Mouse (Mus musculus) small intestine, adult 2 months (tissue): ENCODE results near the gene Hist1h4a. TPM values are rescaled to one million over a fixed set of nuclear protein-coding genes. Genes with fewer than 3 reads are reported as not detected.
A peak's percentile ranks its signal among the peaks of the same experiment; 100 is the strongest.
"Not testable (repeated sequence)": the region's sequence is repeated elsewhere in the genome, so short reads cannot be mapped to it uniquely, and the experiment has no call there.

Source experiments
- H3K27ac ChIP-seq: fragments of 200-500 bp; 2 replicates; pipeline ENCODE4 v1.5.1; 2012; ENCODE audit warnings: low read depth, low read length, control low read depth, inconsistent platforms; ENCODE audit not compliant: insufficient read depth
- H3K27me3 ChIP-seq: fragments of 200-500 bp; 2 replicates; pipeline ENCODE4 v1.6.1; 2012; ENCODE audit warnings: mild to moderate bottlenecking, moderate library complexity, low read length, inconsistent platforms; ENCODE audit not compliant: control insufficient read depth, insufficient read depth
- H3K36me3 ChIP-seq: fragments of 200-500 bp; 2 replicates; pipeline ENCODE4 v1.6.1; 2012; ENCODE audit warnings: mild to moderate bottlenecking, low read length, control low read depth, inconsistent platforms; ENCODE audit not compliant: control insufficient read depth, insufficient read depth
- H3K4me1 ChIP-seq: fragments of 200-500 bp; 2 replicates; pipeline ENCODE4 v1.6.1; 2012; ENCODE audit warnings: low read length, inconsistent platforms, mixed read lengths; ENCODE audit not compliant: control insufficient read depth, insufficient read depth, insufficient read length
- H3K4me3 ChIP-seq: fragments of 200-500 bp; 2 replicates; pipeline ENCODE4 v1.5.1; 2012; ENCODE audit warnings: low read depth, mild to moderate bottlenecking, control low read depth, inconsistent platforms, low read length, moderate library complexity
- CTCF ChIP-seq: fragments of 200-500 bp; IDR thresholded peaks from 2 replicates; pipeline ENCODE4 v1.5.1; 2012; ENCODE audit warnings: low read depth, mild to moderate bottlenecking, control low read depth, inconsistent platforms, low read length, moderate library complexity, mixed read lengths; ENCODE audit not compliant: insufficient replicate concordance, insufficient read length; ENCODE audit errors: extremely low read depth
- POLR2A ChIP-seq: fragments of 200-500 bp; IDR thresholded peaks from 2 replicates; pipeline ENCODE4 v1.6.1; 2012; ENCODE audit warnings: low read depth, mild to moderate bottlenecking, control low read depth, inconsistent platforms, low read length, moderate library complexity
- WGBS: fragments of 180-500 bp; shearing (Covaris S2); methylation state at CpG from one replicate; pipeline ENCODE4 v1.1.7; 2018; 5-methylcytosine and 5-hydroxymethylcytosine counted together
- polyA plus RNA-seq: library from polyadenylated mRNA; depleted of rRNA; stranded (reverse); fragments of >200 nt; gene quantifications from 2 replicates; pipeline ENCODE4 v1.2.3, GENCODE M21; 2012

Gene Hist1h4a
- polyA plus RNA-seq, 1 experiment: 19.9 TPM

DNA sequence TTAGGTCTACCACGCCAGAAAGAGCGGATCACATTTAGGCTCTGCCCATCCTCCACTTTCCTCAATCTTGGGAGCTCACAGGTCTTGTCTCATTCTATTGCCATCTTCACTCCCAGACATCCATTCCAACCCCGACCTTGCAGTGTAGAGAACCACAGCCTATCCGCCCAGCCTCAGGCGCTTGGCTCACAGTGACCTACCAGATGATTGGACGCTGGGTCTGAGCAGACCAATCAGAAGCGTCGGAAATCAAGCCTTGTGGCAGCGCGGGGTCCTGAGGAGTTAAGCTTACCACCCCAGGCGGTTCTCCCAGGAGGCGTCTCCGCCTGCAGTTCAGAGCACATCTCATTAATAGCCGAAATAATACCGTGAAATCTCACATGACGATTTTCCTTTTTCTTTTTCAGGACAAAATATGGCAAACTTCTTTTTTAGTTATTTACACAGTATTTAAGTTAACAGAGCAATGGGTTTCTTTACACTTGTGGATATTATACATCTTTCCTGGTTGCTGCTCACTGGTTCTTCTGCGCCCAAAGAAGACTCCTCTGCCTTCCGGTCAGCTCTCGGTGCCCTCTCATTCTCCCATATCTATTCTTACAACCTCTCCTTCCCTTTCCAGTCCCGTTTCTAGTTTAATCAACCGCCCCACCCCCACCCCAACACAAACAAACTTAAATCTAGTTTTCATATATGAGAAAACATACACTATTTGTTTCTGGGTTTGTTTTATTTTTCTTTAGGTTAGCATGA lies 11.7 kb upstream of the Hist1h4a start:
- no peak overlapping the region for H3K27ac ChIP-seq
- TF ChIP-seq CTCF (no peak), POLR2A (no peak)
- H3K4me1 ChIP-seq: peaks cover 13% of the 10 kb centered on the region; the same call in 1 of the 2 replicates
- H3K27me3 ChIP-seq: no peaks in the 10 kb centered on the region
- no peaks in the 10 kb centered on the region for H3K36me3 ChIP-seq
- no peak overlapping the region for H3K4me3 ChIP-seq
- 37% methylated on average over 21 of the region's 21 CpGs for WGBS

DNA sequence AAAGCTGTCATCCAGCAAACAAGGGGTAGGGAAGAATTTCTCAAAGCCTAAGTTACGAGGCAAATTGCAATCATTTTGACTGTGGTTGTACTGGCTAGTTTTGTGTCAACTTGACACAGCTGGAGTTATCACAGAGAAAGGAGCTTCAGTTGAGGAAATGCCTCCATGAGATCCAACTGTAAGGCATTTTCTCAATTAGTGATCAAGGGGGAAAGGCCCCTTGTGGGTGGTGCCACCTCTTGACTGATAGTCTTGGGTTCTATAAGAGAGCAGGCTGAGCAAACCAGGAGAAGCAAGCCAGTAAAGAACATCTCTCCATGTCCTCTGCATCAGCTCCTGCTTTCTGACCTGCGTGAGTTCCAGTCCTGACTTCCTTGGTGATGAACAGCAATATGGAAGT lies 8.6 kb upstream of the Hist1h4a start, which contains the start of gene Trim38:
Trim38 (plus strand) TSS at position 301 of the 400 bp plus-strand sequence.
- not testable (repeated sequence) for H3K27ac ChIP-seq, H3K4me3 ChIP-seq, H3K27me3 ChIP-seq, H3K4me1 ChIP-seq, H3K36me3 ChIP-seq
- WGBS: 89% methylated on average over 2 of the region's 2 CpGs

DNA sequence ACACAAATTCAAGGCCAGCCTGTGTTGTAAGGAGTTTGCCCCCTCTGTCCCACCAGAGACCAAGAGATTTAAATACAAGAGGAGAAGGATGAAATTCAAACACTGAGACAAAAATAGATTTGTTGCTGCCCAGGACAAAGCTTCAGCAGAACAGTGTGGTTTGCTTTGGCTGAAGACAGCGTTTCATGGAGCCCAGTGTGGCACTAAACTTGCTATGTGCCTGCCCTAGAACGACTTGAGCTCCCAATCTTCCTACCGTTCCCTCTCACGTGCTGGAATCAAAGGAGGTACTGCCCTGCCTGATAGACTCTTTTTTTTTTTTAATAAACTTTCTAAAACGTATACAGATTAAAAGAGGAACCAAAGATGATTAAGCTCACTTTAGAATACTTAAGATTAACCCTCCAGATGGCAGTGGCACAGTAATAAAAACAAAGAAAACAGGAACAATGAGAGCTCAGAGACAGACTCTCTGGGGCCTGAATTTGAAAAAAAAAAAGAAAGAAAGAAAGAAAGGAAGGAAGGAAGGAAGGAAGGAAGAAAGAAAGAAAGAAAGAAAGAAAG lies 7.9 kb upstream of the Hist1h4a start:
- TF ChIP-seq CTCF (no peak), POLR2A (no peak)
- 57% methylated on average over 5 of the region's 5 CpGs for WGBS
- Histone ChIP-seq H3K4me3 (no peak overlapping the region), H3K27ac (no peak overlapping the region), H3K4me1 (peaks cover 10% of the 10 kb centered on the region), H3K36me3 (no peaks in the 10 kb centered on the region), H3K27me3 (no peaks in the 10 kb centered on the region)

DNA sequence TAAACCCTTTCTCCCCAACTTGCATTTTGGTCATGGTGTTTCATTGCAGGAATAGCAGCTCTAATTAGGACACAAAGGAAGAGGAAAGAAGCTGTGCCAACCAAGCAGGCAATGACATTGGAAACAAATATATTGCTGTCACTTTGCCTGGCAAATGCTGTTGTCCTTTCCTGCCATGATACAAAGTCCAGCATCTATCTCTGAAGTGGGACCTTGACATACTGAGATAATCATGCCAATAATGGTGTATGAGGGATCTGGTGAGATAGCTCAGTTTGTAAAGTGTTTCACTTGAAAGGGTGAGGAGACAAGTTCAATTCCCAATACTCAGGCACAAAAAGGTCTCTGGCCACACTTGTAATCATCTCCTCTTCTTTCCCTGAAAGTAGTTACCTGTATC lies 5.7 kb upstream of the Hist1h4a start:
- Histone ChIP-seq H3K27ac (peak overlapping the region; percentile 66), H3K4me3 (no peak overlapping the region), H3K36me3 (no peaks in the 10 kb centered on the region), H3K4me1 (peaks cover 12% of the 10 kb centered on the region), H3K27me3 (no peaks in the 10 kb centered on the region)
- no peak for TF ChIP-seq CTCF
- no peak for TF ChIP-seq POLR2A

DNA sequence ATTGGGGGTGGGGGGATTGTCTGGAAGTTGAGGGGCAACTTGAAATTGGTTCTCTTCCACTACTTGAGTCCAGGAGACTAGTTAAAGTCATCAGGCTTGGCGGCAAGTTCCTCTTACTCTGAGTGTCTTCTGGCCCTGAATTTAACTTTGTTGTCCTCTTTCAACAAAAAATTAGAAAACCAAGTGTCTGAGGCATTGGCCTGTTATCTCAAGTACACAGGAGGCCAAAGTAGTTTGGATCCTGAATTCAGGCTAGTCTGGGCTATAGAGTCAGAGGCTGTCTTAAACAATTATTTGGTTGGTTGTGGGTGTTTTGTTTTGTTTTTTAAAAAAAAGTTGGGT lies 4.1 kb upstream of the Hist1h4a start:
- Histone ChIP-seq H3K27me3 (no peaks in the 10 kb centered on the region), H3K4me1 (peaks cover 12% of the 10 kb centered on the region), H3K27ac (no peak overlapping the region), H3K4me3 (no peak overlapping the region), H3K36me3 (no peaks in the 10 kb centered on the region)
- 74% methylated on average over 1 of the region's 1 CpGs for WGBS
- TF ChIP-seq CTCF (no peak), POLR2A (no peak)

DNA sequence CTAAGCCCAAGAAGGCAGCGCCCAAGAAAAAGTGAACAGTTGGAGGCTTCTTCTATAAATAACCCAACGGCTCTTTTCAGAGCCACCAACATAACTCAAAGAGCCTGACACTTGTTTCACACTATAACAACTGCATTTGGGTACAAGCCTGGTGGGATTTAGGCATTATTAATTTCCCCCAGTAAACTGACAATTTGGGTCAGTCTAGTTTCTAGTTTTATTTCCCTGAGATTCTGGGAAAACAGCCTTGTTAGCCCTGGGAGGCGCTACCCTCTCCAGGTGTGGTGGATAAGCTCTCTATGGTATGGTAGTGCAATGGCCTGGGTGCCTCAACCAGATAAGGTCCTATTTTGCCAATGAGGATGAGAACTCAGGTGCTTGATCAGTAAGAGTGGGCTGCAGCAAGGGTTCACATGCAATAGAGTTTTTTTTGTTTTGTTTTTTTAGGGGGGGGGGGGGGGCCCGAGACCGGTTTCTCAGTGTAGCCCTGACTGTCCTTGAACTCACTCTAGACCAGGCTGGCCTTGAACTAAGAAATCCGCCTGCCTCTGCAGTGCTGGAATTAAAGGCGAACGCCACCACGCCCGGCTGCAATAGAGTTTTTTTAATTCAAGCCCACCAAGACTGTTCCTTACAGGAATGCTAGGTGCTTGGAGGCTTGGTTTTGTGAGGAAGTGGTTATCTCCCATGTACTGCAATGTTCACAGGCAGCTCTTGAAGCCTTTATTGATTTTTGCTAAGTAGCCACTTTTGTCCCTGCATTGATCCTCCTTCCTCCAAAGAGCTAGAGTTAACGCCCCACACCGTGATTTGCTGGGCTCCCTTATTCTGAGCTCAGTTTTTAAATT lies 3.5 kb upstream of the Hist1h4a start:
- H3K27ac ChIP-seq: no peak overlapping the region
- H3K4me1 ChIP-seq: peaks cover 16% of the 10 kb centered on the region
- peak overlapping the region; percentile 71 for H3K4me3 ChIP-seq
- 55% methylated on average over 12 of the region's 12 CpGs for WGBS
- TF ChIP-seq POLR2A (no peak), CTCF (no peak)
- H3K27me3 ChIP-seq: no peaks in the 10 kb centered on the region
- no peaks in the 10 kb centered on the region for H3K36me3 ChIP-seq
